Mouse (Mus musculus): Measurements from ENCODE around the gene Nid2.

The Nid2 gene

DNA sequence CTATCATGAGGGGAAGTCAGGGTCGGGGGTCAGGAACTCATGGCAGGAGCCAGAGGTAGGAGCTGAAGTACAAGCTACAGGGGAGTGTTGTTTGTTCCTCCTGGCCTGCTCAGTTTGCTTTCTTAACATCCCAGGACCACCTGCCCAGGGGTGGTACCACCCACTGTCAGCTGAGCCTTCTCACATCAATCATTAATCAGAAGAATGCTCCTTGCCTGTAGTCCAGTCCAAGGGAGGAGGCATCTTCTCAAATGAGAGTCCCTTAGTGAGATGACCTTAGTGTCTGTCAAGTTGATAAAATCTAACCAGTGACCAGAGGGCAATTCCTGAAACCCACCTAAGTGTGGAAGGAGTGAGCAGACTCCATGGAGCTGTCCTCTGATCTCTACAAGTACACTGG lies 37.4 kb downstream of the Nid2 start:
- no peak for DNase-seq

GRCm38 (mm10) chr14:19794881-19795280 lies 43.8 kb downstream of the Nid2 start:
- no peak for DNase-seq

DNA sequence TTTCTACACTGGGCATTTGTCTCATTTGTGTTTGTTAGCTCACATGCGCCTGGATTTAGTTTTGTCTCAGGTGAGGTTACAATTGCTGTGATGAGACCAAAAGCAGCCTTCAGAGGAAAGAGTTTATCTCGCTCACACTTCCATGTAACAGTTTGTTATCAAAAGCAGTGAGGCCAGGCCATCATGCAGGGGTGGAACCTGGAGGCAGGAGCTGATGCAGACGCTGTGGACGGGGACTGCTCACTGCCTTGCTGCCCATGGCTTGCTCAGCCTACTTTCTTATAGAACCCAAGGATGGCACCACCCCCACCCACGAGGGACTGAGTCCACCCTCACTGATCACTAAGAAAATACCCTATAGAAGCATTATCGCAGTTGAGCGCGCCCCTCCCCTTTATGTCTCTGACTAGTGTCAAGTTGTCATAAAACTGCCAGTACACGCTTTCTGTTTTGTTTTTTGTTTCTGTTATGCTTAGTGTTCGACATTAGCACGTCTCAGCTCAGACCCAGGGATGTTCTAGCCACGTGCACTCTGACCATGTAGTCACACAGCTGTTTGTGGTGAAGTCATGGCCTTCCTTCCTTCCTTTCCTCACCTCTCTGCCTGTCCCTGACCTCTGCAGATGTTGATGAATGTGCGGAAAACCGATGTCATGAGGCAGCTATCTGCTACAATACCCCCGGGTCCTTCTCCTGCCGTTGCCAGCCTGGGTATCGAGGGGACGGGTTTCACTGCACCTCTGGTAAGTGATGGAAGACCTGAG lies 45.7 kb downstream of the Nid2 start:
- DNase-seq, result no peak

GRCm38 (mm10) chr14:19800485-19800884 lies 49.4 kb downstream of the Nid2 start:
- DNase-seq, result no peak

GRCm38 (mm10) chr14:19801474-19802215 lies 50.6 kb downstream of the Nid2 start:
- DNase-seq, result no peak

DNA sequence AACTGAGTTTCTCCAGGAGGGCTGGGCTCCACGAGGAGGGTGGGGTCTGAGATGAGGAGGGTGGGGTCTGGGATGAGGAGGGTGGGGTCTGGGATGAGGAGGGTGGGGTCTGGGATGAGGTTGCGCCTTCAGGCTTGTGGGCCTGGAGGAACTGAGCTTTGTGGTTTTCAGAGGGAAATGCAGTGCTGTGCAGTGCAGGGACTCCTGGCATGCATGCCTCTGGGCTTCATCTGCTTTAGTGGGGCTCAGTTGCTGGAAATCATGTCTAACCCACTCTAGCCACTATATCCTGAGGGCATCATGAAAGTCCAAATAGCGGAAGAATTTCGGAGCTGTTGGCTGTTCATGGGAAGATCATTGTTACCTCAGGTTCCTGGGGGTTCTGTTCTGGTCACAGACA lies 52.2 kb downstream of the Nid2 start:
- DNase-seq, result no peak

- no peak for DNase-seq
Observed at GRCm38 (mm10) chr14:19803623-19804022, 52.6 kb downstream of the Nid2 start.

- DNase-seq, result no peak
Observed at GRCm38 (mm10) chr14:19807339-19807738, 56.3 kb downstream of the Nid2 start.

GRCm38 (mm10) chr14:19807858-19808257 lies 56.8 kb downstream of the Nid2 start:
- no peak for DNase-seq

GRCm38 (mm10) chr14:19809934-19810333 lies 58.9 kb downstream of the Nid2 start:
- no peak for DNase-seq

GRCm38 (mm10) chr14:19813061-19813460 lies 62.0 kb downstream of the Nid2 start:
- no peak for DNase-seq

DNA sequence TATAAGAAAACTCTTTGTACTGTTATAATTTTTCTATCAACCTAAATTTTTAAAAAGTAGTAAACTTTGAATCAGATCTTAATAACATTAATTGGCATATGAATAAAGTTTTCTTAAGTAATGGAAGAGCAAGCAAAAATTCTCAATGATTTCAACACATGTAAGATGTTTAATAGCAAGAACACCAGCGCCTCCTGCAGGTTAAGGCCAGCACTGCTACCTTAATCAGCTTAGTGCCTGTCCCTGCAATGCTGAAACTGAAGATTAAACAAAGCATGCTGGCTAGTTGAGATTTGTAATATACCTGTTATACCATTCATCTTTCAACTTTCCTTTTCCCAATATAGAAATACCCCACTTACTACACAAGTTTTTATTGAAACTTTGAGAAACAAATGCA lies 66.9 kb downstream of the Nid2 start:
- peak; percentile 60 to 67 for DNase-seq

DNA sequence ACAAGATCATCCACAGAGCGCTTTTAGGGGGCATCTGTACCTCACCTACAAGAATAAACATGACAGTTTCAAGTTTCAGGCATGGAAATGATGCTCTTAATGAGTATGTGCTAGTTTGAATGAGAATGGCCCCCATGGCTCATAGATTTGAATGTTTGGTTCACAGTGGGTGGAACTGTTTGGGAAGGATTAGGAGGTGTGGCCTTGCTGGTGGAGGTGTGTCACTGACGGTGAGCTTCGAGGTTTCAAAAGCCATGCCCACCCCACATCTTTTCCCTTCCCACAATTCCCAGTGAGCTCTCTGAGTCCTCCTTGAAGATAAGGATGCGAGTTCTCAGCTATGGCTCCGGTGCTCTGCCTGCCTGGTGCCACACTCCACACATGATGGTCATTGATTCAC lies 70.6 kb downstream of the Nid2 start:
- no peak for DNase-seq

GRCm38 (mm10) chr14:19823321-19824142 lies 72.5 kb downstream of the Nid2 start, which contains the start of gene Rtraf:
Gene Rtraf, minus strand, starts transcription at chr14:19823824.
- DNase-seq, result peak; percentile 91 to 92

DNA sequence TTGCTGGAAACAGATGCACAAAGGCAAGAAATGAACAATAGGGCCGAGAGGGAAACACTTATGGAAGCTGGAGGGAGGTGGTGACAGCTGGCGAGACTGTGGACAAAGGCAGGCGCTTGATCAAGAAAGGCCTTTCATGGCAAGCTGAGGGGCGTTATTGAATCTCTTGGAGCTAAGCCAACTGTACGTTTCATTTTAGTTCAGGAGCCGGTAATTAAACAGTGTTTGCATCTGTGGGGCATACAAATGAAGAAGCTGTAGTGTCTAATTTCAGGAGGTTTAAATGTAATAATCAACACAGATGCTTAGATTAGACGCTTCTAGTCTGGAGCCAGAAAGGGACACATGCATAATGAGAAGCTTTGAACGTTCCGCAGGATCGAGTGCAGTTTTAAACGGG lies 74.4 kb downstream of the Nid2 start:
- no peak for DNase-seq

DNA sequence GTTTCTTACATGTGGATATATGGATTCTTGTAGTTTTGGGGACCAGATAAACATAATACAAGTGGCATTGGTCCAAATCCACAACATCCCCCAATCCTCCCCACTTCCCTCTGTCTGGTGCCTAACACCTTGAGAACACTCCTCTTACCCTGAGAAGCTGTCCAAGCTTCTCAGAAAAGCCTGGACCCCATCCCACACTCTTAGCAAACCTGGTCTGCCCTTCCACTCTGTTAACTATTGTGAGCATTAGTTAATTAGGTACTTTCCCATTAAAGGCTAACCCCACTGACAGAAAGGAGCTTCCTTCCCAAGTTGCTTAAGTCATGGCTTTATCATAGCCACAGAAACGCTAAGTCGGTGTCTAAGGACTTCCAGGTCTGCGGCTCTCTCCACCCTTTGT lies 85.2 kb downstream of the Nid2 start:
- no peak for DNase-seq

GRCm38 (mm10) chr14:19839600-19840332 lies 88.7 kb downstream of the Nid2 start:
- DNase-seq, result peak; percentile 54 to 71

DNA sequence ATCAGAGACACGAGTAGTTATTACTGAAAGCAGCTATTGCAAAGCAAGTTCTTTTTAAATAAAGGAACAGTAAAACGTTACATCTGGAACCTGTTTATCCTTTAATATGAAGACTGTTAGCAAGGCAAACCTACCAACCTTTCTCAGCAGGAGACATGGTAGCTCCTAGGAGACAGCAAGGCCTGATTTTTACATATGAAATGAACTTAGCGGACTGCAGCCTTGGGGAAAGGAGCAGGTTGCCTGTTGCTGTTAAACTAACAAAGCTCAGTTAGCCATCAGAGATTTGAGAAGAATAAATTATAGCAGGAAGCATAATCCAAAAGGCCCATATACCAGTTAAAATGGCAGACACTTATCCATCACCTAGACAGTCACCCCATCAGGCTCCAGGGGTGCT lies 102.4 kb downstream of the Nid2 start:
- no peak for DNase-seq

DNA sequence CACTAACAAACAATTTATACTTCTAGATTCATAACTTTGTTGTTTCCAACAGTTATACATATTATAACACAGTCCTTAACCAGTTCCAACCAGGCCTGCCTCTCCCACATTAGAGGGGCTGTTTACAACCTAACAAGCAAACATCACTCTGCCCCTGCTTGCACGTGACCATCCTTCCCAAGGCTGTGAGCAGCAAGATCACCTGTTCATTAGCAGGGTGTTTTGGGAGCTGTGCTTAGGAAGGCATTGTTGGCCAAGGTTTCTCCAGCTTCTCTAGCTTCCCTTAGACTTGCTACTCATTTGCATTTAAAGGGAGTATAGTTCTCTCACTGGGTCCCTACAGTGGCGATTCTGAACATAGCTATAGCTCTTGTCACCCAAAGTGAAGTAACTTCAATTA lies 107.2 kb downstream of the Nid2 start:
- no peak for DNase-seq

GRCm38 (mm10) chr14:19858808-19859776 lies 108.0 kb downstream of the Nid2 start:
- no peak for DNase-seq

DNA sequence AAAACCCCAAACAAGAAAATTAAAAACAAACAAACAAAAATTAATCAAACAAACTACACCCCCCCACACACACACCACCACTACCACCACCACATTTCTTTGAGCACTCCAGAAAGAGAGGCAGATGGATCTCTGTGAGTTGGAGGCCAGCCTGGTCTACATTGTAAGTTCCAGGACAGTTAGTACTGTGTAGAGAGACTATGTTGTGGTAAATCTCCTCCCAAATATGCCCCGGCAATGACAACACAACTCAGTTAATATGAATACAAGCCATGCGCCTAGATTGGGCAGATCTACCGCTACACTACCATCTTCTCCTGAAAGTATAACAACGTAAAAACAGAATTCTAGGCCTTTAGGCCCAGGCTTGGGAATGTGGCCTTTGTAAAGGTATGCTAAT lies 109.2 kb downstream of the Nid2 start:
- DNase-seq, result no peak

All from thymus, postnatal 36 days (tissue).